Mouse (Mus musculus) C2C12 (cell line): Measurements from ENCODE around the gene Pcgf3. TPM values are rescaled to one million over a fixed set of nuclear protein-coding genes. Genes with fewer than 3 reads are reported as not detected.
"Not testable (repeated sequence)": the region's sequence is repeated elsewhere in the genome, so short reads cannot be mapped to it uniquely, and the experiment has no call there.

Experiments
- H3K27me3 ChIP-seq: one replicate; pipeline ENCODE4 v1.6.1; 2011; ENCODE audit not compliant: control insufficient read depth, insufficient read depth, insufficient read length
- H3K36me3 ChIP-seq: one replicate; pipeline ENCODE4 v1.6.1; 2011; ENCODE audit not compliant: control insufficient read depth, insufficient read depth
- H3K4me3 ChIP-seq: one replicate; pipeline ENCODE4 v1.5.1; 2011; ENCODE audit warnings: mild to moderate bottlenecking, control low read depth; ENCODE audit not compliant: poor library complexity, insufficient read depth, severe bottlenecking
- H3K79me2 ChIP-seq: one replicate; pipeline ENCODE4 v1.6.1; 2011; ENCODE audit not compliant: control insufficient read depth, insufficient read depth
- H3K79me3 ChIP-seq: one replicate; pipeline ENCODE4 v1.6.1; 2011; ENCODE audit warnings: low read depth, control low read depth
- H3ac ChIP-seq: one replicate; pipeline ENCODE3; 2011; ENCODE audit warnings: low read depth; ENCODE audit not compliant: control insufficient read depth, insufficient read length
- CEBPB ChIP-seq: IDR thresholded peaks from one replicate; pipeline ENCODE4 v1.6.1; 2011; ENCODE audit warnings: low read depth, mild to moderate bottlenecking, control low read depth, moderate library complexity
- CTCF ChIP-seq: IDR thresholded peaks from one replicate; pipeline ENCODE4 v1.5.1; 2011; ENCODE audit not compliant: control insufficient read depth, insufficient read depth, insufficient read length
- FOSL1 ChIP-seq: IDR thresholded peaks from one replicate; pipeline ENCODE4 v1.8.0; 2011; ENCODE audit warnings: mild to moderate bottlenecking, low read length; ENCODE audit not compliant: poor library complexity, insufficient read depth, severe bottlenecking
- MAX ChIP-seq: IDR thresholded peaks from one replicate; pipeline ENCODE4 v1.6.1; 2011; ENCODE audit warnings: mild to moderate bottlenecking, control low read depth
- MYOD1 ChIP-seq: IDR thresholded peaks from one replicate; pipeline ENCODE4 v1.6.1; 2011; ENCODE audit warnings: low read depth; ENCODE audit not compliant: control insufficient read depth, insufficient read length
- MYOG ChIP-seq: IDR thresholded peaks from one replicate; pipeline ENCODE4 v1.6.1; 2011; ENCODE audit not compliant: control insufficient read depth, insufficient read length; ENCODE audit errors: extremely low read depth
- USF1 ChIP-seq: IDR thresholded peaks from one replicate; pipeline ENCODE4 v1.6.1; 2011; ENCODE audit warnings: low read depth, mild to moderate bottlenecking, control low read depth, moderate library complexity
- polyA plus RNA-seq: library from polyadenylated mRNA; unstranded; fragments of >200 nt; fragmentation: generic; extraction: Trizol; gene quantifications from one replicate; pipeline ENCODE4 v1.2.1, GENCODE M21; 2012; ENCODE audit warnings: missing spikeins

The Pcgf3 gene
- polyA plus RNA-seq, 1 experiment = 14.4 TPM

- no peak overlapping the region for H3K4me3 ChIP-seq
- peaks cover 21% of the 10 kb centered on the region for H3K79me3 ChIP-seq
- H3K27me3 ChIP-seq = no peaks in the 10 kb centered on the region
- peaks cover 64% of the 10 kb centered on the region for H3K36me3 ChIP-seq
- TF ChIP-seq MAX (no peak), MYOG (no peak), CTCF (peak; percentile 2), CEBPB (no peak), FOSL1 (no peak), USF1 (no peak), MYOD1 (no peak)
- peaks cover 49% of the 10 kb centered on the region for H3K79me2 ChIP-seq
- H3ac ChIP-seq = no peak overlapping the region
Observed at GRCm38 (mm10) chr5:108485239-108485638, 24.2 kb downstream of the Pcgf3 start.

- Histone ChIP-seq H3K79me2 (peaks cover 41% of the 10 kb centered on the region), H3K36me3 (peaks cover 69% of the 10 kb centered on the region), H3K79me3 (peaks cover 14% of the 10 kb centered on the region)
- not testable (repeated sequence) for H3K27me3 ChIP-seq, H3ac ChIP-seq, H3K4me3 ChIP-seq
Observed at GRCm38 (mm10) chr5:108486148-108486547, 25.1 kb downstream of the Pcgf3 start.

- Histone ChIP-seq H3K79me3 (no peaks in the 10 kb centered on the region), H3K79me2 (no peaks in the 10 kb centered on the region), H3K4me3 (no peak overlapping the region), H3K36me3 (peaks cover 81% of the 10 kb centered on the region), H3ac (no peak overlapping the region), H3K27me3 (no peaks in the 10 kb centered on the region)
- TF ChIP-seq USF1 (no peak), CTCF (no peak), FOSL1 (no peak), MYOD1 (no peak), MAX (no peak), CEBPB (no peak), MYOG (no peak)
Observed at GRCm38 (mm10) chr5:108501573-108501972, 40.5 kb downstream of the Pcgf3 start.

- H3K27me3 ChIP-seq = no peaks in the 10 kb centered on the region
- H3K36me3 ChIP-seq = peaks cover 74% of the 10 kb centered on the region
- H3ac ChIP-seq = no peak overlapping the region
- no peaks in the 10 kb centered on the region for H3K79me3 ChIP-seq
- no peak for TF ChIP-seq CEBPB
- no peak for TF ChIP-seq MAX
- TF ChIP-seq MYOG = no peak
- no peak for TF ChIP-seq MYOD1
- no peak for TF ChIP-seq FOSL1
- no peak for TF ChIP-seq USF1
- TF ChIP-seq CTCF = no peak
- H3K4me3 ChIP-seq = no peak overlapping the region
- no peaks in the 10 kb centered on the region for H3K79me2 ChIP-seq
Observed at GRCm38 (mm10) chr5:108502286-108502685, 41.3 kb downstream of the Pcgf3 start.

GRCm38 (mm10) chr5:108515581-108516361 lies 54.7 kb downstream of the Pcgf3 start:
- no peak for TF ChIP-seq CEBPB
- TF ChIP-seq MYOD1 = no peak
- no peak for TF ChIP-seq MYOG
- TF ChIP-seq USF1 = no peak
- no peak for TF ChIP-seq CTCF
- no peak for TF ChIP-seq FOSL1
- TF ChIP-seq MAX = no peak
- H3K27me3 ChIP-seq = peaks cover 4% of the 10 kb centered on the region
- H3K4me3 ChIP-seq = no peak overlapping the region
- H3ac ChIP-seq = no peak overlapping the region
- no peaks in the 10 kb centered on the region for H3K79me3 ChIP-seq
- H3K79me2 ChIP-seq = no peaks in the 10 kb centered on the region
- H3K36me3 ChIP-seq = no peaks in the 10 kb centered on the region

- no peaks in the 10 kb centered on the region for H3K36me3 ChIP-seq
- H3K79me3 ChIP-seq = no peaks in the 10 kb centered on the region
- TF ChIP-seq MAX (no peak), CTCF (no peak), CEBPB (no peak), MYOG (no peak), FOSL1 (no peak), USF1 (no peak), MYOD1 (no peak)
- no peak overlapping the region for H3K4me3 ChIP-seq
- no peaks in the 10 kb centered on the region for H3K79me2 ChIP-seq
- peaks cover 4% of the 10 kb centered on the region for H3K27me3 ChIP-seq
- H3ac ChIP-seq = no peak overlapping the region
Observed at GRCm38 (mm10) chr5:108516655-108517054, 55.6 kb downstream of the Pcgf3 start.
